Mouse (Mus musculus): ENCODE measurements around the gene Serpina6.

Gene Serpina6

DNA sequence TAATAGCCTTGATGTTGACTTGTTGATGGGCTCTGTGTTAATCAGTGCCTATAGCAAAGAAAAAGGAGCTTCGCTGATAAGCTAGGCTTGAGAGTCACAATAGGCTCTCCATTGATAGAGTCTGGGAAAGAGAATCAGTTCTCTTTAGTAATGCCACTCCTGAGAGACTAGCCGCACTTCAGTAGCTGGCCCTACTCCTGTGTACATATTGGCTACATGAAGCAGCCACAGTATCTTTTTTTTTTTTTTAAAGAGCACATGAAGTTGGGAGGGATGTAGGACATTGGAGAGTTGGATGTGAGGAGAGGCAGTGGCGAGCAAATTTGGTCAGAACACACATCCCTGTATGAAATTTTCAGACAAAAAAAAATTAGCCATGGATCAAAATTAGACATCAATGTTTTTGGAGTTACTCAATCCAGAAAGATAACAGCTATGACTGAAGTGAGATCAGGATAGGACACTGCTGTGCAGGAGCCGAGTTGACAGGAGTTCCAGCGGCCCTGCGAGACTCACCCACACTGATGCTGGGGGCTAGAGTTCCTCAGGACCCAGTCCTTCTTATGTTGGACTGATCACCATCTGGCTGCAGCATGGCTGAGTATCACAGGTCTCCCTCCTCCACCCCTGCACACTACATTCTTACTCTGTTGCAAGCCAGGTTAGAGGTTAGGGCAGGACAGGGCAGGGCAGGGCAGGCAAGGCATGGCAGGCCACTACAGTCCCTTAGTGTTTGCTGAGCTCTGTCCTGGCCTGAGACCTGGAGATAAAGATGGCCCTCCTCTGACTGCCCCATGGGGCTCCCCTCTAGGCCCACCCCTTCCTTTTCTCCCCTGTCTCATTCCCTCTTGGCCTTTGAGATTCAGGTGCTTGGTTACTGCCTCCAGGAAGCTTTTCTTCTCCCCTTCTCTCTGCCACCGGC lies 1.6 kb downstream of the Serpina6 start:
- no peak for DNase-seq

DNA sequence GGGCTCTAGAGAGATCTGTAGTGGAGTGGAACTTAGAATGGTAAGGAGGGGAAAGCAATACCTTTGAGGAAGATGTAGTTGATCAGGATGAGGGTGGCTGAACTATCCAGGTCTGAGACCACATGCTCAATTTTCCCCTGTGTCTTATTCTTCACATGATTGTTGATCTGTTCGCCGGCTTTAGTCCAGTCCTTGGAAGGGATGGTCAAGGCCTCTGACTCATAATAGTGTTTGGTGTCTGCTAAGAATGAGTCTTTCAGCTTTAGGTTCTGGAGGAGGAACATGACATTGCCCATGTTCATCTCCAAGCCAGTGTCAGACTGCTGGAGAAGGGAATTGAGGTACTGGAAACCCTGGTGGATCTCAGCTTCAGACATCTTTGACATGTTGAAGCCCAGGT lies 3.2 kb downstream of the Serpina6 start:
- no peak for DNase-seq

DNA sequence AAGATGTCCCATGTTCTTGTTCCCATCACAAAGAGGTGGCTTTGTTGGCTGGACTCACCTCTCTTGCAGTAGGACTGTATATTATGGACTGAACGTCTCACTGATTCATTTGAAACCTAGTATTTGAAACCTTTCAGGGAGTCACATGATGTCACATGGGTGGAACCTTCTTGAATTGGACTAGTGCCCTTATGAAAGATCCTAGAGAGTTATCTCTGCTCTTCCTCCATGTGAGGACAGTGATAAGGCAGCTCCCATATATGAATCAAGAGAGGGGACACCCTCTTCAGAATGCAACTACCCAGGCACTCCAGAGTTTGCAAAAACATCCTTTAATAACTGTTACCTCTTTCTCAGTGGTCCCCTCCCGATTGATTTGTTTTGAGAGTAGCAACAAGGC lies 10.7 kb downstream of the Serpina6 start:
- no peak for DNase-seq

DNA sequence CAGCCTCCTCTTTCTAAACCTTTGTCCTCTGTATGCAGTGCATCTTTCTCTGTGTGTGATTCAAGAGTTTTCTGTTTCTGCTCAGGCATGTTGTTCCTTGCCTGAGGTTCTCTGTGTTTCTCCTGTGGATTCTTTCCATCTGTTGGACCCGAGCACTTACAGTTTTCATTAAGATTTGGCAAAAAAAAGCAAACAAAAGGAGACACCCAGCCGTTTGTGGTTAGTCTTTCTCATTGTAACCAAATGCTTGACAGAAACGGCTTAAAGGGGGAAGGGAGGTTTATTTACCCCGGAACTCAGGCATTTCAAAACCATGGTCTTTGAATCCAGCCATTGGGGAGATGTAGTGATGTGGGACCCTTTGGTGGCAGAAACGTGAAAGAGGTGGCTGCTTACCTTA lies 12.4 kb downstream of the Serpina6 start:
- no peak for DNase-seq

DNA sequence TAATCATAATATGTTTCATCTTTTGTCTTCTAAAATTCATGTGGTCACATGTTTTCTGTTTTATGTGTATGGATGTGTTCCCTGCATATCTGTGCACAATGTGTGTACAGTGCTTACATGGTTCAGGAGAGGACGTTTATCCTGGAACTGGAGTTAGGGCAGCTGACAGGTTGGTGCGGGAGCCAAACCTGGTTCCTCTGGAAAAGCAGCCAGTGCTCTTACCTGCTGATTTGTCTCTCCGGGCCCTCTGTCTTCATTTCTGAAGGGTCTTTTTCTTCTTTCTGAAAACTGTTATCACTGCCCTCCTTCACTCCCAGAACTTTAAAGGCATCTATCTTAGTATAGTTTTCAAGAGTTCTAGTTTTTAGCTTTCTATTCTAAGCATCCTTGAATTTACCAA lies 13.2 kb downstream of the Serpina6 start:
- DNase-seq = no peak

DNA sequence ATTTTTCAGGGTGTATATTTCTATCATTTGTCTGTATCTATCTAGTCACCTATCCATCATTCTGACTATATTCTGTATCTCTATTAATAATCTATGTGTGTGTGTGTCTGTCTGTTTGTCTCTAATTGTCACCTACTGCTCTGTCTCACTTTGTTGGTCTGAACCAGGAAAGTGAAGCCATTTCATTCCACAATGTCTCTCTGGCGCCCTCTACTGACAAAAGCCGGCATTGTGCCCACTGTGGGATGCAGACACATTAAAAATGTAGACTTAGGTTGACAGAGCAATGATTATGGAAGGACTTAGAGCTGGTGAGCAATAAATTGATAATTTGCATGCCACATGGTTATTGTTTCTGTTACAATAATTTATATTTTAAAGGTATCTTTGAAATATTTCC lies 13.7 kb downstream of the Serpina6 start:
- peak; percentile 85 for DNase-seq

DNA sequence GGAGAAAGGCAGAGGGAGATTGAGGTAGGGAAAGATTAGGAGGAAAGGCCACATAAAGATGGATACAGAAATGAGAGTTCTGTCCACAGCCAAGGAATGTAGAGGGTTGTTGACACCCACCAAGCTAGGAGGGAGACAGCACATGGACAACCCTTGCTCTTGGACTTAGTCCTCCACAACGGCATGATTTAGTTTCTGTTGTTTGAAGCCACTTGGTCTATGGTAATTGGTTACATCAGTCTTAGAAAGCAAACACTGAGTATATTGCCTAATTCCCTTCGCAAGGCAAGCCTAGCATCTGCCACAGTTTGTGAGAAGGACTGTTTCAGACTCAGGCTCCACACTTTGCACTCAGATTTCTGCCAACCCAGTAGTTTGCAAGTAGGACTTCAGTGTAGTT lies 21.2 kb downstream of the Serpina6 start:
- no peak for DNase-seq

DNA sequence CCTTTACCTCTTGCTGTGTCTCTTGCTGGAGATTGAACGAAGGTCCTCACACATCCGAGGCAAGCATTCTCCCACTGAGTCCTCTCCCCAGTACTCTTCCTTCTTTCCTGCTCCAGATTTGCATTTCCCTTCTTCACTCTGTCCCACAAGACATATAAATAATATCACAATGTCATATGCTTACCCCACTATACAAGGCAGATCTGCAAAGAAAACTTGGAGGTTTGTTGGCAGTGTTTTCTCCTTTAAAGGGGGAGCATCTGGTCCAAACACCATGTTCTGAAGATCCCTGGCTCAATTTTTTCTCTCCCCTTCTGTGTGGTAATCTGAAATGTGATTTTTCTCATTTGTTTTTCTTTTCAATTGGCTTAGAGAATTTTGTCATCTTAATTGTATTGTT lies 22.6 kb downstream of the Serpina6 start:
- no peak for DNase-seq

DNA sequence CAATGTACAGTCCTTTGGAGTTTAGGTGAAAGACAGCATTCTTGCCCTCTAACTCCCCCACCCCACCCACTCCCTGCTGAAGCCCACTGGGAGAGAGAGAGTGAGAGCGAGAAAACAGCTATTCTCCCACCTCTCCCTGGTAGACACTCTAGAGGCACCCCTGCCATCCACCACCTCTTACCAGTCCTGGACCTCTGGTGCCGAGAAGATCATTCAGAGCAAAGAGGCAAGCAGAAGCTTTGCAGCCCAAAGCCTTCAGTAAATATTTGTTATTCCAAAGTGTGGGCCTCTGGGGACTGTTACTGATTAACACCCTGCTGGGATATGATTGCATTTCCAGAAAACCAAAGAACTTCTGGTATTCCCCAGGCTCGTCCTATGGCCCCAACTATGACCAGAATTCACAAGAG lies 25.8 kb downstream of the Serpina6 start, which contains the start of gene Serpina10:
Gene Serpina10, minus strand, starts transcription at position 242 of the 410 bp plus-strand sequence.
- DNase-seq = no peak

DNA sequence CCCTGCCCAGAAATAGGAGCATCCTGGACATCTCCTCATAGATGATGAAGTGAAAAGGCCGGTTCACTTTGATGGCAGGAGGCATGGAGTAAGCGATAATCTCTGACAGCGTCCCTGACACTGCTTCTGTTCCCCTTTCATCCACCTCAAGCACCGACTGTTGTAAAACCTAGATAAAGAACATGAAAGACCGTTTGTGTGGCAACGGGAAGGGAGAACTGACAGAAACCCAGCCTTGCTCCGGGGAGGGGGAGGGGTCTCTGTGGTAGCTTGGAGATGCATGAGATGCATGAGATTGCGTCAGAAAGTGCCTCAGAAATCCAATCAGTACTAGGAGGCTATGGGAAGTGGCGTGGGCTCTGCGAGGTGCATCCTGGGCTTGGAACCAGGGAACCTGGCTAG lies 40.2 kb downstream of the Serpina6 start:
- DNase-seq = no peak

DNA sequence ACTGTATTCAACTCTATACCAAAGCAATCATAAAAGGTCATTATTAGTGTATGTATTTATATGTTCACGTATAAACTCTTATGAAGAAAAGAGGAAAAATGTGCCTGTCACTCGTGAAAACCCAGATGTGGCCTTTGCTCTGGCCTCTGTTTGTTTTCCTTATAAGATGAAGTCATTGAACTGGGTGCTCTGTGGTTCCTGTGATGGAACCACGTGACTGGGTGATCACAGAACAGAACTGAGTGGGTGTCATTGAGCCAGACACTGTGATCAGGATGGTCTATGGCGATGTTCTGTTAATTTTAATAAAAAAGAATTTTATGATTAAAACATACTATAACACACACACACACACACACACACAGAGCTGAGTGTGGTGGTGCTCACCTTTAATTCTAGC lies 41.3 kb downstream of the Serpina6 start:
- DNase-seq = no peak

DNA sequence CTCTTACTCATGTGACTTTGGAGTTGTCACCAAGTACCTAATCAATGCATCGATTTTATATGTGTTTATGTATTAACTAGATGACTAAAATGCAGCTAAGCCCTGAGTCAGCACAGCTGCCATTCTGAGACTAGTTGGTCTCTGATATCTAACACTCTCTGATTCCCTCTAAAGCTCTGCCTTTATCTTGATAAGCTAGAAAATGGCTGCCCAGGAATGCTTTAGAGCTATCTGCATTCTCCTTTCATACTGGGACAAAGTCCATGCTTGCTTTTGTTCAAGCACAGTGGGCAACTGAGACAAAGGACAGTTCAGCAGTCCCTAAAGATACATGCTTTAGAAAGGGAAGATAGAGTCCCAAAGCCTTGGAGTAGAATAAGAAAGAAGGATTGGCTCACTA lies 41.9 kb downstream of the Serpina6 start:
- no peak for DNase-seq

DNA sequence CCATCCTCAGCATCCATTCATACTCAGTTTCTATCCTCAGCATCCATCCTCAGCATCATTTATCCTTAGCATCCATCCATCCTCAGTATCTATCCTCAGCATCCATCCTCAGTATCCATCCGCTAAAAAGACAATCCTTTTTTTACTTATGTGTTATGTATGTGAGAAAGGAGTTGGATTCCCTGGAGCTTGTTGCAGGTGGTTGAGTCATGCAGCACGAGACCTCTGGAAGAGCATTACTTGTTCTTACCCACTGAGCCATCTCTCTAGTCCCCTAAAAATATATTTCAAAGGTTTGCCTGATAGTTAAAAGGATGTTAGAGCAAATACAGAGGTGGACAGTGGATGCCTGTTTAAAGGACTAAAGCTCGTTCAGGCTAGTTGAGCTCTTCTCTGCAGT lies 55.2 kb downstream of the Serpina6 start:
- DNase-seq = no peak

DNA sequence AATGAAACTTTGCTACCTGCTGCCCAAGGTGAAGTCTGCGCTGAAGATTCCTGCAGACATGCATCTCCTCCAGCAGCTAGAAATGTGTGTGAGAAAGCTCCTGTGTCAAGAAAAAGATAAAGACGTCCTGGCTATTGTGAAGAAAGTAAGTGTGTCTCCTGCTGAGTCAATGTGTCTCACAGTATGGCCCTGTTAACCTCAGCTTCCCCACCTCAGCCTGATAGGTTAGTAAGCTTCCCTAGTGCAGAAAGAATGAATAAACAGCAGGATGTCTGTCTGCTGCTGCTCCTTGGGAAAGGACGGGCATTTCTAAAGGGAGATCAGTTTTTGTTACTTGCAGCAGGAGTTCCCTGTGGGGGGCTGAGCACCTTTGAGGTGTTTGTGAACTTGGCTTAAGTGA lies 56.6 kb downstream of the Serpina6 start:
- no peak for DNase-seq

DNA sequence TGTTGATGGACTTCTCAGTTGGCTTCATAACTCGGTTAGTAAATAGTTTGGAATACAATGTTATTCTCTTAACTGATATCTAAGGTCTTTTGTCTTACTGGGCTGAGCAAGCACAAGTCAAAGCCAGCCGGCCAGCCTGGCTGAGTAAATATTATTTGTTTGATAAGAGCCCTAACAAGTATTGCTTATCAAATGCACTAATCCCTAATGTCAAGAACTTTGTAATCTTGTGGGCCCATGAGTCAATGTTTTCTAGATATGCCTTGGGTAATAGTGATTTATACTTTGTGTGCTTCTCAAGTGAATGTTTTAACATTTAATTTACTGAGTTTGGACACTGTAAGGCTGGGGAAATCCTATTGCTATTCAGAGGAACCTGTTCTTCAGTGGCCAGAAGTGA lies 58.6 kb downstream of the Serpina6 start:
- no peak for DNase-seq

Data from kidney, adult 18-20 months (tissue).